Mouse (Mus musculus): ENCODE data around the gene Stx1a.

The Stx1a gene

GRCm38 (mm10) chr5:135079578-135079977 lies 56.3 kb downstream of the Stx1a start:
- no peak for DNase-seq (ENCODE audit: low read depth, low spot score)

GRCm38 (mm10) chr5:135080539-135080938 lies 57.3 kb downstream of the Stx1a start:
- no peak for DNase-seq (ENCODE audit: low read depth, low spot score)

DNA sequence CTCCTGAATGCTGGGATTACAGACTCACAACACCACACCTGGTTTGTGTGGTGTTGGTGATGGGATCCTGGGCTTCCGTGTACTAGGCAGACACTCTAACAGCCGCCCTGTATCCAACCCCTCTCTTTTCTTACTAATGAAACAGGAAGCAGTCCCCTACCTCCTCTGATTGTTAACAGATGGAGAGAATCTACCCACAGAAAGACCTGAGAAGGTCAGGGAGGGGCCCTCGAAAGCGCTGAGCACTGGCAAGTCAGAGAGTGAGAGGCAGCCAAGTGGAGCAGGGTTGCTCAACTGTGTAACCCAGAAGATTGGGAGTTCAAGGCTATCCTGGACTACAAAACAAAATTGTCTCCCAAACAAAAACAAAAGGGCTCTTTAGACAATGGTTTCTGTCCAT lies 63.6 kb downstream of the Stx1a start:
- no peak for DNase-seq (ENCODE audit: low read depth, low spot score)

DNA sequence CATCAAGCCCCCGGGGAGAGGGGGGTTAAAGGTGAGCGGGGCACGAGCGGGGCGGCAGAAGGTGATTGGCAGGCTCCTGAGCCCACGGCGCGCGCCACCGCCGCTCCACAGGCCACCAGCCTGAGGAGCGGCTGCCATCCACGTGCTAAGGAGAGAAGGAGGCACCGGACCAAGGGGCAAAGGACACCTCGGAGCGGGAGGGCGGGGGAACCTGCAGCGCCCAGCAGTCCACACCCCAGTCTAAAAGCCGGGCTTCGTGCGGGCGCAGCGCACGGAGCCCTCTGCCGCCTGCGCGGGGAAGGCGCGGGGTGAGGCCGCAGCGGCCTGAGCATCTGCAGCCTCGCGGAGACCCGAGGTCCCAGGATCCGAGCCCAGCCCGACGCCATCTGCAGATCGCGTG lies 66.4 kb downstream of the Stx1a start, which contains the start of gene Mlxipl:
Gene Mlxipl (plus strand): TSS at position 238 of the 400 bp plus-strand sequence.
- no peak for DNase-seq (ENCODE audit: low read depth, low spot score)

All from embryo, embryonic 11.5 days (tissue).